Mouse (Mus musculus): ENCODE results near the gene Gdpd5. TPM values are rescaled to one million over a fixed set of nuclear protein-coding genes. Genes with fewer than 3 reads are reported as not detected.
A peak's percentile ranks its signal among the peaks of the same experiment; 100 is the strongest.

The Gdpd5 gene
- polyA plus RNA-seq (2016; fragmentation: Nextera tagmentation; extraction: Ambion mirVana) = 23.5 and 28.2 TPM in 2 replicates

GRCm38 (mm10) chr7:99381214-99382087 is at the start of gene Gdpd5:
TSS of gene Gdpd5 (plus strand) at chr7:99381414.
- Histone ChIP-seq H3K27ac (replicated peaks) (peak within 1 kb of the TSS; percentile 97), H3K27me3 (ENCODE audit: low read depth, poor library complexity, severe bottlenecking) (peaks cover 31% of the 10 kb centered on the region), H3K9me3 (replicated peaks) (no peaks in the 10 kb centered on the region), H3K36me3 (no peaks in the 10 kb centered on the region), H3K4me1 (peaks cover 78% of the 10 kb centered on the region), H3K4me3 (peak within 1 kb of the TSS; percentile 78)
- DNase-seq (ENCODE audit: low spot score) = peak; percentile 100
- under 1% methylated on average over 69 of the region's 73 CpGs for WGBS

- H3K36me3 ChIP-seq = peaks cover 33% of the 10 kb centered on the region
- H3K27me3 ChIP-seq (ENCODE audit: low read depth, poor library complexity, severe bottlenecking) = no peaks in the 10 kb centered on the region
- whole genome bisulfite sequencing = 54% methylated on average over 12 of the region's 12 CpGs
- no peaks in the 10 kb centered on the region for H3K9me3 ChIP-seq (replicated peaks)
- peak; percentile 85 for DNase-seq (ENCODE audit: low spot score)
- H3K4me3 ChIP-seq = no peak overlapping the region
- H3K27ac ChIP-seq (replicated peaks) = peak overlapping the region; percentile 75
- peaks cover 20% of the 10 kb centered on the region for H3K4me1 ChIP-seq
Measured at GRCm38 (mm10) chr7:99332774-99333480, 48.3 kb upstream of the Gdpd5 start.

GRCm38 (mm10) chr7:99340736-99341135 is 40.5 kb upstream of the Gdpd5 start:
- Histone ChIP-seq H3K36me3 (peaks cover 54% of the 10 kb centered on the region), H3K27ac (replicated peaks) (no peak overlapping the region)
- no peak for DNase-seq (ENCODE audit: low spot score)

GRCm38 (mm10) chr7:99343577-99343976 is 37.6 kb upstream of the Gdpd5 start:
- Histone ChIP-seq H3K27ac (replicated peaks) (no peak overlapping the region), H3K9me3 (replicated peaks) (no peaks in the 10 kb centered on the region), H3K4me3 (no peak overlapping the region), H3K27me3 (ENCODE audit: low read depth, poor library complexity, severe bottlenecking) (no peaks in the 10 kb centered on the region), H3K4me1 (peaks cover 3% of the 10 kb centered on the region), H3K36me3 (peaks cover 63% of the 10 kb centered on the region)
- DNase-seq (ENCODE audit: low spot score) = no peak
- 90% methylated on average over 4 of the region's 4 CpGs for WGBS

More at GRCm38 (mm10) chr7:99340736-99341135, 40.5 kb upstream of the Gdpd5 start:
- Histone ChIP-seq H3K4me3 (no peak overlapping the region), H3K27me3 (ENCODE audit: low read depth, poor library complexity, severe bottlenecking) (no peaks in the 10 kb centered on the region), H3K4me1 (no peaks in the 10 kb centered on the region; the same call in 1 of the 2 replicates), H3K9me3 (replicated peaks) (no peaks in the 10 kb centered on the region)
- 87% methylated on average over 8 of the region's 8 CpGs for WGBS

GRCm38 (mm10) chr7:99347268-99347667 is 33.9 kb upstream of the Gdpd5 start:
- 97% methylated on average over 10 of the region's 10 CpGs for WGBS
- H3K36me3 ChIP-seq = peaks cover 76% of the 10 kb centered on the region

GRCm38 (mm10) chr7:99348883-99349282 is 32.3 kb upstream of the Gdpd5 start:
- Histone ChIP-seq H3K9me3 (replicated peaks) (no peaks in the 10 kb centered on the region), H3K4me1 (peaks cover 55% of the 10 kb centered on the region), H3K4me3 (no peak overlapping the region), H3K36me3 (peaks cover 67% of the 10 kb centered on the region), H3K27ac (replicated peaks) (peak overlapping the region; percentile 57), H3K27me3 (ENCODE audit: low read depth, poor library complexity, severe bottlenecking) (no peaks in the 10 kb centered on the region; the same call in 1 of the 2 replicates)
- no peak for DNase-seq (ENCODE audit: low spot score)
- 97% methylated on average over 26 of the region's 26 CpGs for WGBS

More at GRCm38 (mm10) chr7:99347268-99347667, 33.9 kb upstream of the Gdpd5 start:
- peaks cover 39% of the 10 kb centered on the region for H3K4me1 ChIP-seq
- no peaks in the 10 kb centered on the region for H3K27me3 ChIP-seq (ENCODE audit: low read depth, poor library complexity, severe bottlenecking)
- H3K27ac ChIP-seq (replicated peaks) = no peak overlapping the region
- H3K4me3 ChIP-seq = no peak overlapping the region
- no peak for DNase-seq (ENCODE audit: low spot score)
- H3K9me3 ChIP-seq (replicated peaks) = no peaks in the 10 kb centered on the region

GRCm38 (mm10) chr7:99349782-99350720 is 31.2 kb upstream of the Gdpd5 start:
- Histone ChIP-seq H3K9me3 (replicated peaks) (no peaks in the 10 kb centered on the region), H3K4me1 (peaks cover 67% of the 10 kb centered on the region), H3K4me3 (peak overlapping the region; percentile 59), H3K27me3 (ENCODE audit: low read depth, poor library complexity, severe bottlenecking) (no peaks in the 10 kb centered on the region; the same call in 1 of the 2 replicates), H3K27ac (replicated peaks) (peak overlapping the region; percentile 97), H3K36me3 (peaks cover 55% of the 10 kb centered on the region)
- 74% methylated on average over 9 of the region's 9 CpGs for WGBS
- DNase-seq (ENCODE audit: low spot score) = no peak

- Histone ChIP-seq H3K36me3 (peaks cover 43% of the 10 kb centered on the region), H3K4me1 (peaks cover 79% of the 10 kb centered on the region), H3K9me3 (replicated peaks) (no peaks in the 10 kb centered on the region), H3K4me3 (peak overlapping the region; percentile 59), H3K27ac (replicated peaks) (peak overlapping the region; percentile 97), H3K27me3 (ENCODE audit: low read depth, poor library complexity, severe bottlenecking) (no peaks in the 10 kb centered on the region; the same call in 1 of the 2 replicates)
- WGBS = 8% methylated on average over 12 of the region's 12 CpGs
- DNase-seq (ENCODE audit: low spot score) = peak; percentile 55
Measured at GRCm38 (mm10) chr7:99351104-99351801, 30.0 kb upstream of the Gdpd5 start.

- H3K36me3 ChIP-seq = peaks cover 36% of the 10 kb centered on the region
- H3K27me3 ChIP-seq (ENCODE audit: low read depth, poor library complexity, severe bottlenecking) = no peaks in the 10 kb centered on the region; the same call in 1 of the 2 replicates
- H3K4me1 ChIP-seq = peaks cover 83% of the 10 kb centered on the region
- H3K27ac ChIP-seq (replicated peaks) = peak overlapping the region; percentile 97
- under 1% methylated on average over 18 of the region's 18 CpGs for WGBS
- no peaks in the 10 kb centered on the region for H3K9me3 ChIP-seq (replicated peaks)
- peak; percentile 84 for DNase-seq (ENCODE audit: low spot score)
- peak overlapping the region; percentile 59 for H3K4me3 ChIP-seq
Measured at GRCm38 (mm10) chr7:99351802-99352517, 29.3 kb upstream of the Gdpd5 start.

- H3K4me1 ChIP-seq = peaks cover 90% of the 10 kb centered on the region
- no peaks in the 10 kb centered on the region; the same call in 1 of the 2 replicates for H3K27me3 ChIP-seq (ENCODE audit: low read depth, poor library complexity, severe bottlenecking)
- peaks cover 28% of the 10 kb centered on the region for H3K36me3 ChIP-seq
- no peaks in the 10 kb centered on the region for H3K9me3 ChIP-seq (replicated peaks)
- WGBS = under 1% methylated on average over 35 of the region's 35 CpGs
- peak within 1 kb of the TSS; percentile 97 for H3K27ac ChIP-seq (replicated peaks)
- H3K4me3 ChIP-seq = peak within 1 kb of the TSS; percentile 59
- DNase-seq (ENCODE audit: low spot score) = peak; percentile 85
Measured at GRCm38 (mm10) chr7:99352526-99353400, 28.5 kb upstream of the Gdpd5 start, which contains the start of gene Serpinh1. TSS of gene Serpinh1 (minus strand) at chr7:99353239.
